Mouse (Mus musculus): ENCODE data around the gene Tmem130. TPM values are rescaled to one million over a fixed set of nuclear protein-coding genes. Genes with fewer than 3 reads are reported as not detected.
A peak's percentile ranks its signal among the peaks of the same experiment; 100 is the strongest.

Gene Tmem130
- polyA plus RNA-seq, 1 experiment from 2014 or later: 22.9 TPM

GRCm38 (mm10) chr5:144755191-144755590 is 6.4 kb downstream of the Tmem130 start:
- Histone ChIP-seq H3K9ac (ENCODE audit: low read depth, low read length) (no peak overlapping the region), H3K4me3 (ENCODE audit: low read depth, low read length) (no peak overlapping the region), H3K36me3 (ENCODE audit: control insufficient read depth, insufficient read depth, low read length) (no peaks in the 10 kb centered on the region), H3K27me3 (ENCODE audit: control insufficient read depth, insufficient read depth, low read length) (no peaks in the 10 kb centered on the region), H3K4me1 (replicated peaks; ENCODE audit: control insufficient read depth, insufficient read depth, low read length) (no peaks in the 10 kb centered on the region), H3K27ac (ENCODE audit: low read depth, low read length) (no peak overlapping the region), H3K9me3 (ENCODE audit: control insufficient read depth, low read length) (no peaks in the 10 kb centered on the region), H3K4me2 (replicated peaks; ENCODE audit: low read depth, low read length) (no peak overlapping the region)
- DNase-seq (ENCODE audit: low spot score): no peak
- WGBS: 82% methylated on average over 10 of the region's 10 CpGs
- no peak for ATAC-seq (ENCODE audit: low FRiP score)

DNA sequence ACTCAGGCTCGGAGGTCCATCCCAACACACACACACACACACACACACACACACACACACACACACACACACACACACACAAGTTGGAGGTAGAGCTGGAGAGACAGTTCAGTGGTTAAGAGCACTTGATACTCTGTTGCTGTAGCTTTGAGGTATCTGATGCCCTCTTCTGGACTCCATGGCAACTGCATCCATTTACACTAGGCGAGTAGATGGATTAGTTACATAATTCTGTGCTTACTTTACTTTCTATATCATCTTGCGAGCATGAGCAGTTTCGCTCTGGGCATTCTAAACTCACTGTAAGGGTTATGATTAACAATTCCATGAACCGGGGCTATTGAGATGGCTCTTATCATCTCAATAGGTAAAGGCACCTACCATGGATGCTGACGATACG is 8.6 kb downstream of the Tmem130 start:
- no peaks in the 10 kb centered on the region for H3K27me3 ChIP-seq (ENCODE audit: control insufficient read depth, insufficient read depth, low read length)
- no peaks in the 10 kb centered on the region for H3K4me1 ChIP-seq (replicated peaks; ENCODE audit: control insufficient read depth, insufficient read depth, low read length)
- no peak overlapping the region for H3K9ac ChIP-seq (ENCODE audit: low read depth, low read length)
- no peak overlapping the region for H3K4me2 ChIP-seq (replicated peaks; ENCODE audit: low read depth, low read length)
- H3K27ac ChIP-seq (ENCODE audit: low read depth, low read length): no peak overlapping the region
- no peak for ATAC-seq (ENCODE audit: low FRiP score)
- DNase-seq (ENCODE audit: low spot score): peak; percentile 56
- 69% methylated on average over 7 of the region's 7 CpGs for WGBS
- H3K4me3 ChIP-seq (ENCODE audit: low read depth, low read length): no peak overlapping the region
- no peaks in the 10 kb centered on the region for H3K9me3 ChIP-seq (ENCODE audit: control insufficient read depth, low read length)
- no peaks in the 10 kb centered on the region; the same call in 1 of the 2 replicates for H3K36me3 ChIP-seq (ENCODE audit: control insufficient read depth, insufficient read depth, low read length)

DNA sequence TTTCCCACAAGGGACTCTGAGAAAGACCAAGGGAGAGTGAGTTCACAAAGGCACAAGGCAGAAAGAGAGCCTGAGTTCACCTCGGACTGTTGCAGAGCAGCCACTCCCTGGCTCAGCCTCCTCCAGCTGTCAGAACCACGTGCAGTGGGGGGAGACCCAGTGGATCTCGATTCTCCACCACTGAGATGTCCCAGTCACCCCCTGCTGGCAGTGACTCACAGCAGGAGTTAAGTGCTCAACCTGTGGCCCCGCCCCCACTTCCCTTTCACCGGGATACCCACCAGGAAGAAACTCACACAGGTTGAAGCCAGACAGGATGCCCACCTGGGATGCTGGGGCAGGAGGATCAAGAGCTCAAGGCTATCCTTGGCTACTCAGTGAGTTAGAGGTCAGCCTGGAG is 9.2 kb downstream of the Tmem130 start:
- no peak for ATAC-seq (ENCODE audit: low FRiP score)
- 12% methylated on average over 5 of the region's 5 CpGs for WGBS
- Histone ChIP-seq H3K4me2 (replicated peaks; ENCODE audit: low read depth, low read length) (no peak overlapping the region), H3K9ac (ENCODE audit: low read depth, low read length) (no peak overlapping the region), H3K27ac (ENCODE audit: low read depth, low read length) (no peak overlapping the region), H3K27me3 (ENCODE audit: control insufficient read depth, insufficient read depth, low read length) (no peaks in the 10 kb centered on the region), H3K36me3 (ENCODE audit: control insufficient read depth, insufficient read depth, low read length) (no peaks in the 10 kb centered on the region; the same call in 1 of the 2 replicates), H3K4me3 (ENCODE audit: low read depth, low read length) (no peak overlapping the region), H3K4me1 (replicated peaks; ENCODE audit: control insufficient read depth, insufficient read depth, low read length) (no peaks in the 10 kb centered on the region), H3K9me3 (ENCODE audit: control insufficient read depth, low read length) (no peaks in the 10 kb centered on the region)
- DNase-seq (ENCODE audit: low spot score): no peak

DNA sequence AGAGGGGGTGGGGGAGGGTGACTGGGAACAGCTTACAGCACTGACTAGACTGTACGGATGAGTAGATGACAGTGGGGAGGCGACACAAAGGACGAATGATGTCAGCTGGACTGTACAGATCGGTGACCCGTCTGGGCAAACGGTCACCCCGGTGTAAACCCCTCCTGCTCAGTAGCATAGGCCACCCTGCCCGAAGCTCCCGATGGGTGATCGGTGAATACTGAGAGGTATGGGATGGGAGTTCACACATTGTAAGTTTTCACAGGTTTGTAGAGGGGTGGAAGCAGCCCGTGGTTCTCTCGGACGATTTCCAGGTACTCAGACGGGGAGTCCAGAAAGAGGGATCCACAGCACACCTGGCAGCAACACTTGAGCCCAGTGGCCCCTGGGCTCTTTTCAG is 24.5 kb downstream of the Tmem130 start:
- H3K4me3 ChIP-seq (ENCODE audit: low read depth, low read length): no peak overlapping the region
- no peak for DNase-seq (ENCODE audit: low spot score)

GRCm38 (mm10) chr5:144734949-144735348 is 26.7 kb downstream of the Tmem130 start:
- H3K4me1 ChIP-seq (replicated peaks; ENCODE audit: control insufficient read depth, insufficient read depth, low read length): no peaks in the 10 kb centered on the region
- H3K4me3 ChIP-seq (ENCODE audit: low read depth, low read length): no peak overlapping the region
- no peak overlapping the region for H3K27ac ChIP-seq (ENCODE audit: low read depth, low read length)
- no peak overlapping the region for H3K4me2 ChIP-seq (replicated peaks; ENCODE audit: low read depth, low read length)
- H3K27me3 ChIP-seq (ENCODE audit: control insufficient read depth, insufficient read depth, low read length): no peaks in the 10 kb centered on the region
- WGBS: 34% methylated on average over 8 of the region's 8 CpGs
- DNase-seq (ENCODE audit: low spot score) (peak; percentile 87), ATAC-seq (ENCODE audit: low FRiP score) (peak; percentile 40; the same call in 1 of the 2 replicates)
- no peaks in the 10 kb centered on the region for H3K36me3 ChIP-seq (ENCODE audit: control insufficient read depth, insufficient read depth, low read length)
- no peaks in the 10 kb centered on the region for H3K9me3 ChIP-seq (ENCODE audit: control insufficient read depth, low read length)
- no peak overlapping the region for H3K9ac ChIP-seq (ENCODE audit: low read depth, low read length)

More for the DNA sequence above, 24.5 kb downstream of the Tmem130 start:
- Histone ChIP-seq H3K27ac (ENCODE audit: low read depth, low read length) (no peak overlapping the region), H3K9ac (ENCODE audit: low read depth, low read length) (no peak overlapping the region), H3K4me1 (replicated peaks; ENCODE audit: control insufficient read depth, insufficient read depth, low read length) (no peaks in the 10 kb centered on the region), H3K36me3 (ENCODE audit: control insufficient read depth, insufficient read depth, low read length) (no peaks in the 10 kb centered on the region), H3K4me2 (replicated peaks; ENCODE audit: low read depth, low read length) (no peak overlapping the region), H3K9me3 (ENCODE audit: control insufficient read depth, low read length) (no peaks in the 10 kb centered on the region), H3K27me3 (ENCODE audit: control insufficient read depth, insufficient read depth, low read length) (no peaks in the 10 kb centered on the region)
- no peak for ATAC-seq (ENCODE audit: low FRiP score)
- 91% methylated on average over 14 of the region's 14 CpGs for WGBS

GRCm38 (mm10) chr5:144733953-144734352 is 27.7 kb downstream of the Tmem130 start:
- no peak overlapping the region for H3K4me3 ChIP-seq (ENCODE audit: low read depth, low read length)
- H3K27ac ChIP-seq (ENCODE audit: low read depth, low read length): no peak overlapping the region
- no peaks in the 10 kb centered on the region for H3K9me3 ChIP-seq (ENCODE audit: control insufficient read depth, low read length)
- DNase-seq (ENCODE audit: low spot score) (peak; percentile 85), ATAC-seq (ENCODE audit: low FRiP score) (no peak)
- no peaks in the 10 kb centered on the region for H3K36me3 ChIP-seq (ENCODE audit: control insufficient read depth, insufficient read depth, low read length)
- no peak overlapping the region for H3K9ac ChIP-seq (ENCODE audit: low read depth, low read length)
- no peaks in the 10 kb centered on the region for H3K27me3 ChIP-seq (ENCODE audit: control insufficient read depth, insufficient read depth, low read length)
- 39% methylated on average over 4 of the region's 4 CpGs for WGBS
- H3K4me1 ChIP-seq (replicated peaks; ENCODE audit: control insufficient read depth, insufficient read depth, low read length): no peaks in the 10 kb centered on the region
- no peak overlapping the region for H3K4me2 ChIP-seq (replicated peaks; ENCODE audit: low read depth, low read length)

- WGBS: 75% methylated on average over 8 of the region's 8 CpGs
- Histone ChIP-seq H3K4me1 (replicated peaks; ENCODE audit: control insufficient read depth, insufficient read depth, low read length) (no peaks in the 10 kb centered on the region), H3K9ac (ENCODE audit: low read depth, low read length) (no peak overlapping the region), H3K4me3 (ENCODE audit: low read depth, low read length) (no peak overlapping the region), H3K27me3 (ENCODE audit: control insufficient read depth, insufficient read depth, low read length) (peaks cover 3% of the 10 kb centered on the region), H3K36me3 (ENCODE audit: control insufficient read depth, insufficient read depth, low read length) (no peaks in the 10 kb centered on the region), H3K4me2 (replicated peaks; ENCODE audit: low read depth, low read length) (no peak overlapping the region), H3K27ac (ENCODE audit: low read depth, low read length) (no peak overlapping the region), H3K9me3 (ENCODE audit: control insufficient read depth, low read length) (no peaks in the 10 kb centered on the region)
- ATAC-seq (ENCODE audit: low FRiP score) (no peak), DNase-seq (ENCODE audit: low spot score) (no peak)
Observed at GRCm38 (mm10) chr5:144729216-144729615, 32.4 kb downstream of the Tmem130 start.

- H3K27ac ChIP-seq (ENCODE audit: low read depth, low read length): no peak overlapping the region
- H3K4me3 ChIP-seq (ENCODE audit: low read depth, low read length): no peak overlapping the region
- WGBS: 19% methylated on average over 5 of the region's 5 CpGs
- H3K27me3 ChIP-seq (ENCODE audit: control insufficient read depth, insufficient read depth, low read length): peaks cover 3% of the 10 kb centered on the region
- no peak for DNase-seq (ENCODE audit: low spot score)
- ATAC-seq (ENCODE audit: low FRiP score): no peak
- H3K36me3 ChIP-seq (ENCODE audit: control insufficient read depth, insufficient read depth, low read length): no peaks in the 10 kb centered on the region
- no peak overlapping the region for H3K4me2 ChIP-seq (replicated peaks; ENCODE audit: low read depth, low read length)
- H3K9me3 ChIP-seq (ENCODE audit: control insufficient read depth, low read length): no peaks in the 10 kb centered on the region
- H3K4me1 ChIP-seq (replicated peaks; ENCODE audit: control insufficient read depth, insufficient read depth, low read length): no peaks in the 10 kb centered on the region
- H3K9ac ChIP-seq (ENCODE audit: low read depth, low read length): no peak overlapping the region
Observed at GRCm38 (mm10) chr5:144728237-144728636, 33.4 kb downstream of the Tmem130 start.

GRCm38 (mm10) chr5:144727119-144727518 is 34.5 kb downstream of the Tmem130 start:
- WGBS: 9% methylated on average over 9 of the region's 9 CpGs
- peak; percentile 85 for DNase-seq (ENCODE audit: low spot score)
- no peak for ATAC-seq (ENCODE audit: low FRiP score)
- Histone ChIP-seq H3K36me3 (ENCODE audit: control insufficient read depth, insufficient read depth, low read length) (no peaks in the 10 kb centered on the region), H3K27me3 (ENCODE audit: control insufficient read depth, insufficient read depth, low read length) (peaks cover 3% of the 10 kb centered on the region), H3K4me2 (replicated peaks; ENCODE audit: low read depth, low read length) (no peak overlapping the region), H3K9me3 (ENCODE audit: control insufficient read depth, low read length) (no peaks in the 10 kb centered on the region), H3K9ac (ENCODE audit: low read depth, low read length) (no peak overlapping the region), H3K4me3 (ENCODE audit: low read depth, low read length) (no peak overlapping the region), H3K4me1 (replicated peaks; ENCODE audit: control insufficient read depth, insufficient read depth, low read length) (no peaks in the 10 kb centered on the region), H3K27ac (ENCODE audit: low read depth, low read length) (no peak overlapping the region)

Measured in hindbrain, embryonic 11.5 days (tissue).